Mouse (Mus musculus): Measurements from ENCODE around the gene I0C0044D17Rik. TPM values are rescaled to one million over a fixed set of nuclear protein-coding genes. Genes with fewer than 3 reads are reported as not detected.
"Not testable (repeated sequence)": the region's sequence is repeated elsewhere in the genome, so short reads cannot be mapped to it uniquely, and the experiment has no call there.

The I0C0044D17Rik gene
- polyA plus RNA-seq (2012; rRNA removed), result not detected in 2 replicates

GRCm38 (mm10) chr4:98823740-98824139, at the start of gene I0C0044D17Rik:
TSS of gene I0C0044D17Rik (minus strand) at chr4:98823840.
- 89% methylated on average over 1 of the region's 1 CpGs for WGBS
- H3K4me1 ChIP-seq (ENCODE audit: control insufficient read depth, insufficient read depth, insufficient read length, low read length); H3K27me3 ChIP-seq (ENCODE audit: control insufficient read depth, insufficient read depth, low read length); H3K27ac ChIP-seq (ENCODE audit: insufficient read depth, low read depth, low read length); H3K36me3 ChIP-seq (ENCODE audit: control insufficient read depth, insufficient read depth, low read length); H3K4me3 ChIP-seq (ENCODE audit: low read depth, low read length): not testable (repeated sequence)

- no peak for TF ChIP-seq CTCF (IDR thresholded peaks at IDR 0.05; ENCODE audit: extremely low read depth, insufficient read length, insufficient replicate concordance, low read depth, low read length)
- no peak for TF ChIP-seq POLR2A (IDR thresholded peaks at IDR 0.05; ENCODE audit: low read depth, low read length)
- H3K27ac ChIP-seq (ENCODE audit: insufficient read depth, low read depth, low read length), result no peak overlapping the region
- WGBS, result 82% methylated on average over 14 of the region's 14 CpGs
Measured at GRCm38 (mm10) chr4:98865386-98866237, 42.0 kb upstream of the I0C0044D17Rik start.

GRCm38 (mm10) chr4:98864546-98864945, 40.9 kb upstream of the I0C0044D17Rik start:
- 70% methylated on average over 3 of the region's 3 CpGs for WGBS
- no peak overlapping the region for H3K27ac ChIP-seq (ENCODE audit: insufficient read depth, low read depth, low read length)
- TF ChIP-seq CTCF (IDR thresholded peaks at IDR 0.05; ENCODE audit: extremely low read depth, insufficient read length, insufficient replicate concordance, low read depth, low read length) (no peak), POLR2A (IDR thresholded peaks at IDR 0.05; ENCODE audit: low read depth, low read length) (no peak)
- no peaks in the 10 kb centered on the region for H3K27me3 ChIP-seq (ENCODE audit: control insufficient read depth, insufficient read depth, low read length)
- H3K36me3 ChIP-seq (ENCODE audit: control insufficient read depth, insufficient read depth, low read length), result no peaks in the 10 kb centered on the region
- no peak overlapping the region for H3K4me3 ChIP-seq (ENCODE audit: low read depth, low read length)
- no peaks in the 10 kb centered on the region for H3K4me1 ChIP-seq (ENCODE audit: control insufficient read depth, insufficient read depth, insufficient read length, low read length)

More at GRCm38 (mm10) chr4:98865386-98866237, 42.0 kb upstream of the I0C0044D17Rik start:
- Histone ChIP-seq H3K4me1 (ENCODE audit: control insufficient read depth, insufficient read depth, insufficient read length, low read length) (no peaks in the 10 kb centered on the region), H3K4me3 (ENCODE audit: low read depth, low read length) (no peak overlapping the region), H3K27me3 (ENCODE audit: control insufficient read depth, insufficient read depth, low read length) (no peaks in the 10 kb centered on the region), H3K36me3 (ENCODE audit: control insufficient read depth, insufficient read depth, low read length) (no peaks in the 10 kb centered on the region)

- WGBS, result 21% methylated on average over 1 of the region's 2 CpGs
- Histone ChIP-seq H3K27ac (ENCODE audit: insufficient read depth, low read depth, low read length) (no peak overlapping the region), H3K4me1 (ENCODE audit: control insufficient read depth, insufficient read depth, insufficient read length, low read length) (no peaks in the 10 kb centered on the region), H3K4me3 (ENCODE audit: low read depth, low read length) (no peak overlapping the region), H3K36me3 (ENCODE audit: control insufficient read depth, insufficient read depth, low read length) (no peaks in the 10 kb centered on the region), H3K27me3 (ENCODE audit: control insufficient read depth, insufficient read depth, low read length) (no peaks in the 10 kb centered on the region)
- TF ChIP-seq CTCF (IDR thresholded peaks at IDR 0.05; ENCODE audit: extremely low read depth, insufficient read length, insufficient replicate concordance, low read depth, low read length), result no peak
- no peak for TF ChIP-seq POLR2A (IDR thresholded peaks at IDR 0.05; ENCODE audit: low read depth, low read length)
Measured at GRCm38 (mm10) chr4:98864094-98864493, 40.5 kb upstream of the I0C0044D17Rik start.

- Histone ChIP-seq H3K27ac (ENCODE audit: insufficient read depth, low read depth, low read length) (no peak overlapping the region), H3K36me3 (ENCODE audit: control insufficient read depth, insufficient read depth, low read length) (no peaks in the 10 kb centered on the region), H3K27me3 (ENCODE audit: control insufficient read depth, insufficient read depth, low read length) (no peaks in the 10 kb centered on the region), H3K4me1 (ENCODE audit: control insufficient read depth, insufficient read depth, insufficient read length, low read length) (no peaks in the 10 kb centered on the region), H3K4me3 (ENCODE audit: low read depth, low read length) (no peak overlapping the region)
- TF ChIP-seq POLR2A (IDR thresholded peaks at IDR 0.05; ENCODE audit: low read depth, low read length) (no peak), CTCF (IDR thresholded peaks at IDR 0.05; ENCODE audit: extremely low read depth, insufficient read length, insufficient replicate concordance, low read depth, low read length) (no peak)
- WGBS, result 88% methylated on average over 2 of the region's 2 CpGs
Measured at GRCm38 (mm10) chr4:98863451-98863850, 39.8 kb upstream of the I0C0044D17Rik start.

- WGBS, result 72% methylated on average over 4 of the region's 4 CpGs
- Histone ChIP-seq H3K27me3 (ENCODE audit: control insufficient read depth, insufficient read depth, low read length) (no peaks in the 10 kb centered on the region), H3K4me1 (ENCODE audit: control insufficient read depth, insufficient read depth, insufficient read length, low read length) (peaks cover 5% of the 10 kb centered on the region; the same call in 1 of the 2 replicates), H3K36me3 (ENCODE audit: control insufficient read depth, insufficient read depth, low read length) (no peaks in the 10 kb centered on the region), H3K4me3 (ENCODE audit: low read depth, low read length) (no peak overlapping the region), H3K27ac (ENCODE audit: insufficient read depth, low read depth, low read length) (no peak overlapping the region)
- TF ChIP-seq CTCF (IDR thresholded peaks at IDR 0.05; ENCODE audit: extremely low read depth, insufficient read length, insufficient replicate concordance, low read depth, low read length) (no peak), POLR2A (IDR thresholded peaks at IDR 0.05; ENCODE audit: low read depth, low read length) (no peak)
Measured at GRCm38 (mm10) chr4:98858151-98858855, 34.7 kb upstream of the I0C0044D17Rik start.

GRCm38 (mm10) chr4:98857037-98857648, 33.5 kb upstream of the I0C0044D17Rik start:
- Histone ChIP-seq H3K27me3 (ENCODE audit: control insufficient read depth, insufficient read depth, low read length) (no peaks in the 10 kb centered on the region), H3K27ac (ENCODE audit: insufficient read depth, low read depth, low read length) (no peak overlapping the region), H3K4me3 (ENCODE audit: low read depth, low read length) (no peak overlapping the region), H3K4me1 (ENCODE audit: control insufficient read depth, insufficient read depth, insufficient read length, low read length) (peaks cover 5% of the 10 kb centered on the region; the same call in 1 of the 2 replicates), H3K36me3 (ENCODE audit: control insufficient read depth, insufficient read depth, low read length) (no peaks in the 10 kb centered on the region)
- 21% methylated on average over 11 of the region's 11 CpGs for WGBS
- TF ChIP-seq CTCF (IDR thresholded peaks at IDR 0.05; ENCODE audit: extremely low read depth, insufficient read length, insufficient replicate concordance, low read depth, low read length) (no peak), POLR2A (IDR thresholded peaks at IDR 0.05; ENCODE audit: low read depth, low read length) (no peak)

All from small intestine, adult 2 months (tissue).